Comparison of ENCODE assay signal across 13 mouse cellular contexts in genomic region chr1:182897506-182898138, GRCm38 (mm10). TPM values are rescaled to one million over a fixed set of nuclear protein-coding genes. Genes with fewer than 3 reads are reported as not detected.
DNase-seq lines count a peak whose midpoint lies in the region; ATAC-seq and TF ChIP-seq lines count a peak whose summit lies in the region.
"Had no signal": no experiment of that assay in that cellular context is flagged by ENCODE, and none has a peak within 500 bp of the region (broad histone marks: within the 10 kb centered on the region; RNA-seq: fewer than 3 reads in every experiment).

No protein-coding gene starts in this region.

- no peak for DNase-seq in kidney, adult 18-20 months
- peak; percentile 88 for DNase-seq in brain, embryonic 14.5 days (ENCODE audit: low read depth)
- DNase-seq in cerebellum, postnatal 10 days, result peak; percentile 90 to 93
- DNase-seq in hindbrain, embryonic 14.5 days (ENCODE audit: low spot score), result peak; percentile 65
- no peak for DNase-seq in MN1 (ENCODE audit: low spot score)
- DNase-seq in thymus, adult 2 months, result no peak
- no peak for DNase-seq in heart, postnatal 4 days
- DNase-seq: gastrocnemius, postnatal 25 days; kidney, postnatal 14 days; liver, postnatal 0 days had no signal

- WGBS in kidney, embryonic 15.5 days, result 74% methylated on average over 12 of the region's 12 CpGs
- 51% methylated on average over 12 of the region's 12 CpGs for WGBS in hindbrain, embryonic 14.5 days
- WGBS in thymus, adult 2 months, result 91% methylated on average over 12 of the region's 12 CpGs

- no peak for TF ChIP-seq CTCF in brain, embryonic 14.5 days (IDR thresholded peaks at IDR 0.05; ENCODE audit: borderline replicate concordance, extremely low read depth, insufficient read depth, insufficient read length)
- TF ChIP-seq CTCF in thymus, adult 2 months (IDR thresholded peaks at IDR 0.05; ENCODE audit: borderline replicate concordance, control insufficient read depth, extremely low read depth, insufficient read depth, low read length, poor library complexity), result no peak

- 0 out of 2 replicates have a peak, but pooled peaks have one; percentile 22 for ATAC-seq in kidney, embryonic 15.5 days (replicated peaks; ENCODE audit: low FRiP score)
- peak; percentile 78; the same call in 1 of the 2 replicates for ATAC-seq in hindbrain, embryonic 14.5 days (ENCODE audit: low FRiP score)
- ATAC-seq: liver, postnatal 0 days had no signal

- no peak overlapping the region for H3K4me2 ChIP-seq in kidney, embryonic 15.5 days
- no peak overlapping the region for H3K4me2 ChIP-seq in hindbrain, embryonic 14.5 days (replicated peaks)

- H3K9ac ChIP-seq in kidney, embryonic 15.5 days, result no peak overlapping the region
- no peak overlapping the region for H3K9ac ChIP-seq in hindbrain, embryonic 14.5 days
- H3K9ac ChIP-seq: liver, postnatal 0 days had no signal

- no peak for TF ChIP-seq POLR2A in brain, embryonic 14.5 days (IDR thresholded peaks at IDR 0.05; ENCODE audit: borderline replicate concordance, extremely low read depth, insufficient read depth, insufficient read length, poor library complexity, severe bottlenecking)
- no peak for TF ChIP-seq POLR2A in thymus, adult 2 months (IDR thresholded peaks at IDR 0.05; ENCODE audit: control insufficient read depth, extremely low read depth, insufficient read depth, low read length, poor library complexity)

- H3K4me1 ChIP-seq in kidney, embryonic 15.5 days, result peaks cover 8% of the 10 kb centered on the region
- peaks cover 15% of the 10 kb centered on the region for H3K4me1 ChIP-seq in hindbrain, embryonic 14.5 days (replicated peaks; ENCODE audit: control insufficient read depth, insufficient read depth, low read length)
- no peaks in the 10 kb centered on the region for H3K4me1 ChIP-seq in thymus, adult 2 months (replicated peaks; ENCODE audit: control insufficient read depth, insufficient read depth, low read length)

- H3K27ac ChIP-seq in kidney, embryonic 15.5 days, result no peak overlapping the region
- peak overlapping the region; percentile 54 for H3K27ac ChIP-seq in hindbrain, embryonic 14.5 days
- H3K27ac ChIP-seq in thymus, adult 2 months (ENCODE audit: control insufficient read depth, insufficient read depth, low read length), result no peak overlapping the region
- H3K27ac ChIP-seq: limb, embryonic 10.5 days had no signal

- H3K4me3 ChIP-seq in kidney, embryonic 15.5 days (replicated peaks), result no peak overlapping the region
- H3K4me3 ChIP-seq in hindbrain, embryonic 14.5 days (replicated peaks; ENCODE audit: low read length), result no peak overlapping the region
- no peak overlapping the region for H3K4me3 ChIP-seq in thymus, adult 2 months (ENCODE audit: control insufficient read depth, insufficient read depth, low read length)
- H3K4me3 ChIP-seq: limb, embryonic 10.5 days had no signal

- no peaks in the 10 kb centered on the region for H3K9me3 ChIP-seq in kidney, embryonic 15.5 days (replicated peaks)
- no peaks in the 10 kb centered on the region for H3K9me3 ChIP-seq in hindbrain, embryonic 14.5 days (ENCODE audit: control insufficient read depth, low read length)
- H3K9me3 ChIP-seq: limb, embryonic 10.5 days had no signal

- no peaks in the 10 kb centered on the region for H3K36me3 ChIP-seq in kidney, embryonic 15.5 days
- H3K36me3 ChIP-seq in hindbrain, embryonic 14.5 days (replicated peaks; ENCODE audit: control insufficient read depth, insufficient read depth), result no peaks in the 10 kb centered on the region; the same call in 1 of the 2 replicates
- no peaks in the 10 kb centered on the region for H3K36me3 ChIP-seq in thymus, adult 2 months (ENCODE audit: control insufficient read depth, insufficient read depth, low read length)
- H3K36me3 ChIP-seq: limb, embryonic 10.5 days had no signal

- H3K27me3 ChIP-seq in kidney, embryonic 15.5 days, result no peaks in the 10 kb centered on the region
- H3K27me3 ChIP-seq in hindbrain, embryonic 14.5 days (ENCODE audit: control insufficient read depth, insufficient read depth, low read length), result no peaks in the 10 kb centered on the region
- no peaks in the 10 kb centered on the region for H3K27me3 ChIP-seq in thymus, adult 2 months (ENCODE audit: control insufficient read depth, insufficient read depth, low read length)

RNA-seq across cellular contexts. Expression of gene Tlr5, which starts 57.0 kb away (rescaled TPM):
- 1.2 and 1.3 TPM in 2 replicates for polyA plus RNA-seq in kidney, embryonic 15.5 days (2015; fragmentation: Nextera tagmentation; extraction: Ambion mirVana)
- polyA plus RNA-seq in brain, embryonic 14.5 days (2012; rRNA removed), result 0.61 and 0.64 TPM in 2 replicates
- polyA plus RNA-seq in hindbrain, embryonic 14.5 days (2014; fragmentation: Nextera tagmentation; extraction: Ambion mirVana), result 0.21 and 0.33 TPM in 2 replicates
- 0.82 and 1.1 TPM in 2 replicates for polyA plus RNA-seq in thymus, adult 2 months (2012; rRNA removed)
- 1 to 10 TPM; 1.9 to 2.0 TPM for total RNA-seq in heart, postnatal 4 days (2021)
- polyA plus RNA-seq: C2C12 had no signal

Comparison
In these comparisons a context has a peak if more than half of its experiments do, and no peak if none do; other contexts are left out.
1. DNase-seq: peak in brain, embryonic 14.5 days (single experiment), cerebellum, postnatal 10 days (2 of 2) and hindbrain, embryonic 14.5 days (single experiment); none in kidney, adult 18-20 months (single experiment), MN1 (single experiment), thymus, adult 2 months (single experiment) and heart, postnatal 4 days (single experiment).